8 mouse cellular contexts compared by ENCODE assay signal in the genomic region with DNA sequence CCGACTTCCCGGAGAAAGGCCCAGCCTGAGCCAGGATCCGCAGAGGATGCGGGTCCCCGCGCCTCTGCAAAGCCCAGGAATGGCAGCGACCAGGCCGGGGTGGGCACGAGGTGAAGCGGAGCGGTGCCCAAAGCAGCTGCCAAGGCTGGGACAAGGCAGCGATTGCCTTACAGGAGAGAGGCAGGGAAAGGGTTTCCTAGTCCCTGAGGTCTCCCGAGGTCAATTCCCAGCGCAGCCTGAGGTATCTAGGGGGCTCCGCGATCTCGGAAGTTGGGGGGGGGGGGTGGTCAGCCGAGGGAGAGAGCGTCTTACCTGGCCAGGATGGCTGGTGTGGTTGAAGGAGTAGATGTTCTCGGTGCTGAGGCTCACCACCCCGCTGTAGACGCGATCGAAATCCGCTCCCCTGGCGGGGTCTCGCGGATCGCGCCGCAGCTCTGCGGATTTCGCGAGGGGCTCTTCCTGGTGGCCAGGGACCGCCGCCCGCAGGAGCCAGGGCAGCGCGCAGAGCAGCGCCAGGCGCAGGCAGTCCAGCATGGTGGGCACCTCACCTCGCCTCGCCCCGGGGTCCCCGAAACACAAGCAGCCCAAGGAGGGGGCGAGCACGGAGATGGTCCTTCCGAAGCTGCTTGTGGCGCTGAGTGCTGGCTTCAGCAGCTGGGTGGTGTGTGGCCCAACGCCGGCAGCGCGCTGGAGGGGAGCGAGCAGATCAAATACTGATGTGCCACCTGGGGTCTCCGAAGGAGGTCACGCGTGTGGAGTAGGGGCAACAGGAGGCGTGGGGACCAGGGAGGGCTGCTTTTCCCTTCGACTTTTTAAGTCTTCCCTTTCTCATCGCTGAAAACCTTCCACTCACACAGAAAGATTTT. TPM values are rescaled to one million over a fixed set of nuclear protein-coding genes. Genes with fewer than 3 reads are reported as not detected.
A peak's percentile ranks its signal among the peaks of the same experiment; 100 is the strongest.
DNase-seq lines count a peak whose midpoint lies in the region; ATAC-seq and TF ChIP-seq lines count a peak whose summit lies in the region.

No protein-coding gene starts in this region.

- TF ChIP-seq CTCF in E14TG2a.4 (conservative IDR thresholded peaks at IDR 0.05; ENCODE audit: low read length), result no peak
- no peak for TF ChIP-seq CTCF in liver, postnatal 0 days (IDR thresholded peaks at IDR 0.05; ENCODE audit: low read depth)

- H3K27ac ChIP-seq in heart, embryonic 10.5 days, result peak overlapping the region; percentile 52; the same call in 1 of the 2 replicates
- no peak overlapping the region for H3K27ac ChIP-seq in liver, postnatal 0 days (ENCODE audit: low read depth)

- TF ChIP-seq EP300 in liver, postnatal 0 days (IDR thresholded peaks at IDR 0.05; ENCODE audit: low read depth), result no peak

- H3K4me2 ChIP-seq in liver, postnatal 0 days (ENCODE audit: low read depth, low read length), result peak overlapping the region; percentile 98

- no peak for ATAC-seq in liver, postnatal 0 days

- peaks cover 52% of the 10 kb centered on the region for H3K27me3 ChIP-seq in E14TG2a.4 (ENCODE audit: insufficient read depth, low read length)
- H3K27me3 ChIP-seq in heart, embryonic 10.5 days (ENCODE audit: insufficient read depth, poor library complexity, severe bottlenecking), result peaks cover 46% of the 10 kb centered on the region
- H3K27me3 ChIP-seq in liver, postnatal 0 days (ENCODE audit: insufficient read depth, low read length), result peaks cover 20% of the 10 kb centered on the region

- peak; percentile 55 to 63 for DNase-seq in B cell, adult 2 months
- DNase-seq in cerebellum, postnatal 14 days, result peak; percentile 72
- DNase-seq in heart, embryonic 10.5 days (ENCODE audit: low spot score), result peak; percentile 74
- peak; percentile 37 for DNase-seq in kidney, postnatal 10 days
- peak; percentile 38 for DNase-seq in liver, postnatal 0 days
- DNase-seq in retina, postnatal 1 day, result peak; percentile 54
- no peak for DNase-seq in MN1 (ENCODE audit: low spot score)

- H3K9ac ChIP-seq in liver, postnatal 0 days (replicated peaks), result peak overlapping the region; percentile 60

- H3K36me3 ChIP-seq in E14TG2a.4 (ENCODE audit: insufficient read depth, low read length), result no peaks in the 10 kb centered on the region
- H3K36me3 ChIP-seq in heart, embryonic 10.5 days, result no peaks in the 10 kb centered on the region
- no peaks in the 10 kb centered on the region for H3K36me3 ChIP-seq in liver, postnatal 0 days (replicated peaks; ENCODE audit: insufficient read depth, low read length)

- under 1% methylated on average over 60 of the region's 60 CpGs for WGBS in heart, embryonic 10.5 days
- under 1% methylated on average over 58 of the region's 60 CpGs for WGBS in liver, postnatal 0 days (ENCODE audit: insufficient replicate concordance)

- H3K4me3 ChIP-seq in E14TG2a.4 (replicated peaks; ENCODE audit: low read length), result peak overlapping the region; percentile 81
- H3K4me3 ChIP-seq in heart, embryonic 10.5 days, result peak overlapping the region; percentile 79
- peak overlapping the region; percentile 61 for H3K4me3 ChIP-seq in liver, postnatal 0 days (ENCODE audit: low read depth, low read length)

- no peaks in the 10 kb centered on the region for H3K9me3 ChIP-seq in E14TG2a.4 (ENCODE audit: low read length)
- H3K9me3 ChIP-seq in heart, embryonic 10.5 days, result 0 out of 2 replicates have a peak, but pooled peaks cover 3% of the 10 kb centered on the region
- H3K9me3 ChIP-seq in liver, postnatal 0 days (ENCODE audit: low read length), result no peaks in the 10 kb centered on the region

- H3K4me1 ChIP-seq in E14TG2a.4 (replicated peaks; ENCODE audit: low read depth, low read length), result peaks cover 24% of the 10 kb centered on the region
- H3K4me1 ChIP-seq in heart, embryonic 10.5 days, result peaks cover 13% of the 10 kb centered on the region
- peaks cover 6% of the 10 kb centered on the region; the same call in 1 of the 2 replicates for H3K4me1 ChIP-seq in liver, postnatal 0 days (ENCODE audit: insufficient read depth)

RNA-seq across cellular contexts. Expression of gene Sidt1, which starts 0.8 kb away (rescaled TPM):
- polyA plus RNA-seq in heart, embryonic 10.5 days (2016; fragmentation: Nextera tagmentation; extraction: Ambion mirVana), result not detected in 2 replicates
- polyA plus RNA-seq in liver, postnatal 0 days (2015; fragmentation: Nextera tagmentation; extraction: Ambion mirVana), result 0.02 TPM in 1 of 2 replicates, not detected in the other

RNA-seq across cellular contexts. Expression of gene Spice1, which starts 14.7 kb away (rescaled TPM):
- polyA plus RNA-seq in heart, embryonic 10.5 days (2016; fragmentation: Nextera tagmentation; extraction: Ambion mirVana), result 22.0 and 23.8 TPM in 2 replicates
- polyA plus RNA-seq in liver, postnatal 0 days (2015; fragmentation: Nextera tagmentation; extraction: Ambion mirVana), result 4.1 and 4.9 TPM in 2 replicates
